Mouse (Mus musculus) intestine, postnatal 0 days (tissue): ENCODE measurements around the gene Prrt1. TPM values are rescaled to one million over a fixed set of nuclear protein-coding genes. Genes with fewer than 3 reads are reported as not detected.
A peak's percentile ranks its signal among the peaks of the same experiment; 100 is the strongest.

Experiments
- ATAC-seq: fragments of 200-750 bp; cut with Nextera tagmentation; 2 replicates; pipeline ENCODE4 v1.8.0; 2017; ENCODE audit warnings: mild to moderate bottlenecking, moderate TSS enrichment, moderate library complexity
- H3K27ac ChIP-seq: fragments of 300-500 bp; sonication (generic); 2 replicates; pipeline ENCODE4 v1.5.1; 2014; ENCODE audit warnings: mild to moderate bottlenecking, low read depth, low read length, moderate library complexity
- H3K27me3 ChIP-seq: fragments of 300-500 bp; sonication (generic); replicated peaks from 2 replicates; pipeline ENCODE4 v1.6.1; 2014; ENCODE audit warnings: low read length, mixed read lengths; ENCODE audit not compliant: control insufficient read depth, insufficient read depth
- H3K36me3 ChIP-seq: fragments of 300-500 bp; sonication (generic); 2 replicates; pipeline ENCODE4 v1.6.1; 2014; ENCODE audit warnings: mild to moderate bottlenecking, moderate library complexity; ENCODE audit not compliant: control insufficient read depth, insufficient read depth
- H3K4me1 ChIP-seq: fragments of 300-500 bp; sonication (generic); replicated peaks from 2 replicates; pipeline ENCODE4 v1.6.1; 2014; ENCODE audit warnings: antibody characterized with exemption, low read length, mixed read lengths; ENCODE audit not compliant: control insufficient read depth, insufficient read depth
- H3K4me2 ChIP-seq: fragments of 300-500 bp; sonication (generic); replicated peaks from 2 replicates; pipeline ENCODE4 v1.6.1; 2014; ENCODE audit warnings: low read depth, mild to moderate bottlenecking, moderate library complexity
- H3K4me3 ChIP-seq: fragments of 300-500 bp; sonication (generic); 2 replicates; pipeline ENCODE4 v1.5.1; 2014; ENCODE audit warnings: low read depth, low read length
- H3K9ac ChIP-seq: fragments of 300-500 bp; sonication (generic); 2 replicates; pipeline ENCODE4 v1.6.1; 2014; ENCODE audit warnings: mild to moderate bottlenecking, low read depth, low read length
- H3K9me3 ChIP-seq: fragments of 300-500 bp; sonication (generic); 2 replicates; pipeline ENCODE4 v1.6.1; 2016; ENCODE audit warnings: mixed run types; ENCODE audit not compliant: control insufficient read depth
- CTCF ChIP-seq: sonication (generic); IDR thresholded peaks from 2 replicates; pipeline ENCODE4 v1.5.1; 2016; ENCODE audit warnings: low read depth, mild to moderate bottlenecking, control low read depth, antibody characterized with exemption, moderate library complexity
- WGBS: fragments of 180-500 bp; shearing (Covaris S2); extraction: QIAGEN DNeasy Blood & Tissue Kit; methylation state at CpG from one replicate; pipeline ENCODE4 v1.1.7; 2014; 5-methylcytosine and 5-hydroxymethylcytosine counted together
- polyA plus RNA-seq: library from polyadenylated mRNA; unstranded; fragments of >200 nt; fragmentation: Nextera tagmentation; extraction: Ambion mirVana; gene quantifications from 2 replicates; pipeline ENCODE4 v1.2.1, GENCODE M21; 2015

The Prrt1 gene
- polyA plus RNA-seq, 1 experiment from 2014 or later, result 0.47 TPM

GRCm38 (mm10) chr17:34593752-34594525, 35.4 kb upstream of the Prrt1 start:
- 44% methylated on average over 33 of the region's 34 CpGs for WGBS
- no peaks in the 10 kb centered on the region for H3K9me3 ChIP-seq
- H3K27ac ChIP-seq, result no peak overlapping the region
- H3K4me1 ChIP-seq, result 0 out of 2 replicates have a peak, but pooled peaks cover 5% of the 10 kb centered on the region
- 0 out of 2 replicates have a peak overlapping the region, but pooled peaks have one; percentile 13 for H3K9ac ChIP-seq
- H3K36me3 ChIP-seq, result peaks cover 25% of the 10 kb centered on the region; the same call in 1 of the 2 replicates
- no peak for ATAC-seq
- H3K4me3 ChIP-seq, result peak overlapping the region; percentile 69
- peak; percentile 48 for TF ChIP-seq CTCF
- no peaks in the 10 kb centered on the region for H3K27me3 ChIP-seq
- peak overlapping the region; percentile 99 for H3K4me2 ChIP-seq

- H3K4me1 ChIP-seq, result peaks cover 2% of the 10 kb centered on the region; the same call in 1 of the 2 replicates
These were observed 33.2 kb upstream of the Prrt1 start for GRCm38 (mm10) chr17:34596098-34596497.

GRCm38 (mm10) chr17:34597566-34598095, 31.7 kb upstream of the Prrt1 start, which contains the start of gene Ager:
Gene Ager (plus strand): TSS chr17:34597862.
- H3K27ac ChIP-seq, result no peak within 1 kb of the TSS; the same call in 1 of the 2 replicates
- 21% methylated on average over 6 of the region's 6 CpGs for WGBS
- H3K9me3 ChIP-seq, result no peaks in the 10 kb centered on the region
- no peak for ATAC-seq
- 0 out of 2 replicates have a peak within 1 kb of the TSS, but pooled peaks have one; percentile 6 for H3K4me2 ChIP-seq
- no peak for TF ChIP-seq CTCF
- H3K4me1 ChIP-seq, result peaks cover 2% of the 10 kb centered on the region; the same call in 1 of the 2 replicates
- H3K36me3 ChIP-seq, result peaks cover 45% of the 10 kb centered on the region; the same call in 1 of the 2 replicates
- H3K9ac ChIP-seq, result 0 out of 2 replicates have a peak within 1 kb of the TSS, but pooled peaks have one; percentile 17
- no peaks in the 10 kb centered on the region for H3K27me3 ChIP-seq
- no peak within 1 kb of the TSS for H3K4me3 ChIP-seq

More at GRCm38 (mm10) chr17:34596098-34596497, 33.2 kb upstream of the Prrt1 start:
- Histone ChIP-seq H3K4me2 (no peak overlapping the region), H3K27me3 (no peaks in the 10 kb centered on the region), H3K36me3 (peaks cover 38% of the 10 kb centered on the region; the same call in 1 of the 2 replicates), H3K9ac (no peak overlapping the region), H3K27ac (no peak overlapping the region), H3K4me3 (no peak overlapping the region), H3K9me3 (no peaks in the 10 kb centered on the region)
- WGBS, result 50% methylated on average over 8 of the region's 8 CpGs
- no peak for ATAC-seq
- TF ChIP-seq CTCF, result no peak

GRCm38 (mm10) chr17:34599891-34600290, 29.4 kb upstream of the Prrt1 start:
- no peak for TF ChIP-seq CTCF
- 72% methylated on average over 9 of the region's 9 CpGs for WGBS
- Histone ChIP-seq H3K4me1 (peaks cover 5% of the 10 kb centered on the region; the same call in 1 of the 2 replicates), H3K36me3 (peaks cover 36% of the 10 kb centered on the region; the same call in 1 of the 2 replicates), H3K9me3 (no peaks in the 10 kb centered on the region), H3K4me3 (no peak overlapping the region), H3K4me2 (no peak overlapping the region), H3K9ac (no peak overlapping the region), H3K27me3 (no peaks in the 10 kb centered on the region), H3K27ac (no peak overlapping the region)
- no peak for ATAC-seq

GRCm38 (mm10) chr17:34601796-34602195, 27.5 kb upstream of the Prrt1 start:
- H3K4me2 ChIP-seq, result no peak overlapping the region
- ATAC-seq, result no peak
- no peaks in the 10 kb centered on the region for H3K27me3 ChIP-seq
- H3K9me3 ChIP-seq, result no peaks in the 10 kb centered on the region
- 85% methylated on average over 11 of the region's 12 CpGs for WGBS
- H3K27ac ChIP-seq, result no peak overlapping the region
- H3K4me1 ChIP-seq, result peaks cover 9% of the 10 kb centered on the region; the same call in 1 of the 2 replicates
- H3K4me3 ChIP-seq, result no peak overlapping the region
- peaks cover 20% of the 10 kb centered on the region; the same call in 1 of the 2 replicates for H3K36me3 ChIP-seq
- no peak for TF ChIP-seq CTCF
- H3K9ac ChIP-seq, result no peak overlapping the region
